Mouse (Mus musculus) liver, embryonic 12.5 days (tissue): Measurements from ENCODE around the gene Ccdc88b. TPM values are rescaled to one million over a fixed set of nuclear protein-coding genes. Genes with fewer than 3 reads are reported as not detected.
"Not testable (repeated sequence)": the region's sequence is repeated elsewhere in the genome, so short reads cannot be mapped to it uniquely, and the experiment has no call there.

ENCODE experiments used
- ATAC-seq: fragments of 200-750 bp; cut with Nextera tagmentation; 2 replicates; pipeline ENCODE4 v1.8.0; 2017; ENCODE audit warnings: moderate number of reproducible peaks, mild to moderate bottlenecking, moderate library complexity
- H3K27ac ChIP-seq: fragments of 300-500 bp; sonication (generic); 2 replicates; pipeline ENCODE4 v1.5.1; 2016; ENCODE audit warnings: mild to moderate bottlenecking
- H3K27me3 ChIP-seq: fragments of 300-500 bp; sonication (generic); replicated peaks from 2 replicates; pipeline ENCODE4 v1.6.1; 2016; ENCODE audit warnings: mild to moderate bottlenecking, moderate library complexity
- H3K36me3 ChIP-seq: fragments of 300-500 bp; sonication (generic); 2 replicates; pipeline ENCODE4 v1.6.1; 2016; ENCODE audit warnings: mild to moderate bottlenecking, moderate library complexity
- H3K4me1 ChIP-seq: fragments of 300-500 bp; sonication (generic); 2 replicates; pipeline ENCODE4 v1.6.1; 2016
- H3K4me2 ChIP-seq: fragments of 300-500 bp; sonication (generic); 2 replicates; pipeline ENCODE4 v1.6.1; 2016; ENCODE audit warnings: mild to moderate bottlenecking, moderate library complexity
- H3K4me3 ChIP-seq: fragments of 300-500 bp; sonication (generic); 2 replicates; pipeline ENCODE4 v1.5.1; 2016; ENCODE audit warnings: mild to moderate bottlenecking, moderate library complexity
- H3K9ac ChIP-seq: fragments of 300-500 bp; sonication (generic); 2 replicates; pipeline ENCODE4 v1.6.1; 2016; ENCODE audit warnings: mild to moderate bottlenecking, moderate library complexity
- H3K9me3 ChIP-seq: fragments of 300-500 bp; sonication (generic); replicated peaks from 2 replicates; pipeline ENCODE4 v1.6.1; 2016; ENCODE audit warnings: mild to moderate bottlenecking, moderate library complexity
- WGBS: fragments of 180-500 bp; shearing (Covaris S2); methylation state at CpG from one replicate; pipeline ENCODE4 v1.1.7; 2016; ENCODE audit not compliant: insufficient replicate concordance; 5-methylcytosine and 5-hydroxymethylcytosine counted together
- polyA plus RNA-seq: library from polyadenylated mRNA; unstranded; fragments of >200 nt; fragmentation: Nextera tagmentation; extraction: Ambion mirVana; gene quantifications from 2 replicates; pipeline ENCODE4 v1.2.1, GENCODE M21; 2016

The Ccdc88b gene
- polyA plus RNA-seq: 2.8 and 3.3 TPM in 2 replicates

- H3K27me3 ChIP-seq: 0 out of 2 replicates have a peak, but pooled peaks cover 9% of the 10 kb centered on the region
- H3K9ac ChIP-seq: peak within 1 kb of the TSS; percentile 34; the same call in 1 of the 2 replicates
- 0 out of 2 replicates have a peak, but pooled peaks have one; percentile 33 for ATAC-seq
- H3K36me3 ChIP-seq: no peaks in the 10 kb centered on the region
- H3K4me3 ChIP-seq: peak within 1 kb of the TSS; percentile 6
- H3K4me2 ChIP-seq: peak within 1 kb of the TSS; percentile 42
- peak within 1 kb of the TSS; percentile 5; the same call in 1 of the 2 replicates for H3K27ac ChIP-seq
- H3K9me3 ChIP-seq: no peaks in the 10 kb centered on the region
- 10% methylated on average over 7 of the region's 7 CpGs for WGBS
- H3K4me1 ChIP-seq: peaks cover 42% of the 10 kb centered on the region
Observed at GRCm38 (mm10) chr19:6858031-6858430, at the start of gene Ccdc88b. Ccdc88b (minus strand) TSS chr19:6858211.

GRCm38 (mm10) chr19:6907094-6907493 is 49.1 kb upstream of the Ccdc88b start:
- H3K4me1 ChIP-seq: peaks cover 33% of the 10 kb centered on the region
- no peak overlapping the region for H3K9ac ChIP-seq
- no peak overlapping the region for H3K4me2 ChIP-seq
- H3K27ac ChIP-seq: no peak overlapping the region
- H3K36me3 ChIP-seq: peaks cover 33% of the 10 kb centered on the region
- 79% methylated on average over 8 of the region's 8 CpGs for WGBS
- no peak overlapping the region for H3K4me3 ChIP-seq
- no peaks in the 10 kb centered on the region for H3K9me3 ChIP-seq
- no peaks in the 10 kb centered on the region for H3K27me3 ChIP-seq
- no peak for ATAC-seq

- WGBS: 75% methylated on average over 3 of the region's 3 CpGs
- no peak for ATAC-seq
Observed at GRCm38 (mm10) chr19:6906199-6906598, 48.2 kb upstream of the Ccdc88b start.

GRCm38 (mm10) chr19:6905498-6906159 is 47.6 kb upstream of the Ccdc88b start:
- peaks cover 19% of the 10 kb centered on the region for H3K4me1 ChIP-seq
- no peak overlapping the region for H3K4me2 ChIP-seq
- H3K4me3 ChIP-seq: no peak overlapping the region
- no peaks in the 10 kb centered on the region for H3K27me3 ChIP-seq
- no peak overlapping the region for H3K9ac ChIP-seq
- no peak for ATAC-seq
- H3K27ac ChIP-seq: no peak overlapping the region
- H3K36me3 ChIP-seq: peaks cover 21% of the 10 kb centered on the region
- no peaks in the 10 kb centered on the region for H3K9me3 ChIP-seq
- 79% methylated on average over 11 of the region's 11 CpGs for WGBS

More at GRCm38 (mm10) chr19:6906199-6906598, 48.2 kb upstream of the Ccdc88b start:
- H3K27me3 ChIP-seq: no peaks in the 10 kb centered on the region
- H3K9me3 ChIP-seq: no peaks in the 10 kb centered on the region
- no peak overlapping the region for H3K27ac ChIP-seq
- peaks cover 24% of the 10 kb centered on the region for H3K4me1 ChIP-seq
- no peak overlapping the region for H3K4me2 ChIP-seq
- peaks cover 24% of the 10 kb centered on the region for H3K36me3 ChIP-seq
- no peak overlapping the region for H3K4me3 ChIP-seq
- H3K9ac ChIP-seq: no peak overlapping the region

GRCm38 (mm10) chr19:6904846-6905245 is 46.8 kb upstream of the Ccdc88b start:
- Histone ChIP-seq H3K4me3 (no peak overlapping the region), H3K27me3 (no peaks in the 10 kb centered on the region), H3K9ac (no peak overlapping the region), H3K9me3 (peaks cover 5% of the 10 kb centered on the region; the same call in 1 of the 2 replicates), H3K27ac (no peak overlapping the region), H3K36me3 (peaks cover 21% of the 10 kb centered on the region), H3K4me1 (peaks cover 19% of the 10 kb centered on the region), H3K4me2 (no peak overlapping the region)
- ATAC-seq: no peak
- WGBS: 72% methylated on average over 2 of the region's 2 CpGs

- Histone ChIP-seq H3K9ac (no peak overlapping the region), H3K27ac (no peak overlapping the region), H3K4me3 (no peak overlapping the region), H3K4me2 (no peak overlapping the region), H3K9me3 (peaks cover 5% of the 10 kb centered on the region; the same call in 1 of the 2 replicates), H3K27me3 (no peaks in the 10 kb centered on the region), H3K36me3 (peaks cover 21% of the 10 kb centered on the region), H3K4me1 (peaks cover 8% of the 10 kb centered on the region)
- 85% methylated on average over 1 of the region's 1 CpGs for WGBS
- ATAC-seq: no peak
Observed at GRCm38 (mm10) chr19:6903031-6903430, 45.0 kb upstream of the Ccdc88b start.

GRCm38 (mm10) chr19:6899641-6900040 is 41.6 kb upstream of the Ccdc88b start:
- H3K9ac ChIP-seq: no peak overlapping the region
- no peak for ATAC-seq
- no peaks in the 10 kb centered on the region for H3K36me3 ChIP-seq
- no peak overlapping the region for H3K4me3 ChIP-seq
- H3K4me1 ChIP-seq: no peaks in the 10 kb centered on the region
- peaks cover 5% of the 10 kb centered on the region; the same call in 1 of the 2 replicates for H3K9me3 ChIP-seq
- no peaks in the 10 kb centered on the region for H3K27me3 ChIP-seq
- WGBS: 71% methylated on average over 4 of the region's 4 CpGs
- H3K27ac ChIP-seq: no peak overlapping the region
- no peak overlapping the region for H3K4me2 ChIP-seq

- ATAC-seq, H3K4me1 ChIP-seq, H3K36me3 ChIP-seq, H3K4me3 ChIP-seq, H3K9ac ChIP-seq, H3K27ac ChIP-seq, H3K9me3 ChIP-seq, H3K27me3 ChIP-seq: not testable (repeated sequence)
- peak overlapping the region; percentile 12; the same call in 1 of the 2 replicates for H3K4me2 ChIP-seq
- 63% methylated on average over 18 of the region's 18 CpGs for WGBS
Observed at GRCm38 (mm10) chr19:6895608-6896305, 37.7 kb upstream of the Ccdc88b start.

- H3K4me1 ChIP-seq: no peaks in the 10 kb centered on the region
- H3K4me2 ChIP-seq: no peak overlapping the region
- H3K9me3 ChIP-seq: no peaks in the 10 kb centered on the region
- no peak overlapping the region for H3K4me3 ChIP-seq
- no peaks in the 10 kb centered on the region for H3K27me3 ChIP-seq
- 84% methylated on average over 14 of the region's 14 CpGs for WGBS
- no peak overlapping the region for H3K27ac ChIP-seq
- H3K36me3 ChIP-seq: no peaks in the 10 kb centered on the region
- no peak for ATAC-seq
- H3K9ac ChIP-seq: no peak overlapping the region
Observed at GRCm38 (mm10) chr19:6893731-6894451, 35.9 kb upstream of the Ccdc88b start.

GRCm38 (mm10) chr19:6892512-6892911 is 34.5 kb upstream of the Ccdc88b start:
- WGBS: 30% methylated on average over 4 of the region's 4 CpGs
- no peaks in the 10 kb centered on the region for H3K4me1 ChIP-seq
- no peak overlapping the region for H3K27ac ChIP-seq
- H3K36me3 ChIP-seq: no peaks in the 10 kb centered on the region
- H3K4me2 ChIP-seq: no peak overlapping the region
- ATAC-seq: no peak
- no peaks in the 10 kb centered on the region for H3K27me3 ChIP-seq
- H3K9me3 ChIP-seq: no peaks in the 10 kb centered on the region
- H3K4me3 ChIP-seq: no peak overlapping the region
- H3K9ac ChIP-seq: no peak overlapping the region

- Histone ChIP-seq H3K9me3 (no peaks in the 10 kb centered on the region), H3K4me3 (no peak overlapping the region), H3K9ac (no peak overlapping the region), H3K4me1 (no peaks in the 10 kb centered on the region), H3K4me2 (no peak overlapping the region), H3K36me3 (no peaks in the 10 kb centered on the region), H3K27me3 (no peaks in the 10 kb centered on the region), H3K27ac (no peak overlapping the region)
- WGBS: 60% methylated on average over 4 of the region's 4 CpGs
- no peak for ATAC-seq
Observed at GRCm38 (mm10) chr19:6877965-6878364, 20.0 kb upstream of the Ccdc88b start.

GRCm38 (mm10) chr19:6876799-6877198 is 18.8 kb upstream of the Ccdc88b start:
- ATAC-seq: no peak
- Histone ChIP-seq H3K36me3 (no peaks in the 10 kb centered on the region), H3K4me2 (no peak overlapping the region), H3K4me3 (no peak overlapping the region), H3K27me3 (no peaks in the 10 kb centered on the region), H3K27ac (no peak overlapping the region), H3K4me1 (peaks cover 3% of the 10 kb centered on the region), H3K9me3 (no peaks in the 10 kb centered on the region), H3K9ac (no peak overlapping the region)
